Mouse (Mus musculus): Measurements from ENCODE around the gene Ptrhd1.

DNA sequence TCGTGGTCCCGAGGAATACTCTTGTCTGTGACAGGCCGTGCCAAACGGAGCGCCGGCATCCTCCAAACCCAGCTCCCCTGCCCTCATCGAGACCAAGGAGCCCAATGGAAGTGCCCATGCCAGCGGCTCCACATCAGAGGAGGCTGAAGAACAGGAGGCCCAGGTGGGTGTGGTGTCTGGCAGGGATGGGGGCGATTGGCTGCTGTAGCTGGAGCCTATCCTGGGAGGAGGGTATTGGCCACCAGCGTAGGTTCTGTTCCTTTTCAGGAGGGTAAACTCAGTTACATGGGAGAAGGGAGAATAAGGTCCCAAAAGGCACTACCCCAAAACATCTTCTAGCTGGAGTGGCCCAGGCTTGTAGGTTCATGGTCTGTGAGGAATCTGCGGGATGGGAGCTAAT, 34.6 kb upstream of the Ptrhd1 start:
- TF ChIP-seq POLR2A (IDR thresholded peaks at IDR 0.05; ENCODE audit: control insufficient read depth in 1 of 2, insufficient read depth in 1 of 2, low read depth in 1 of 2, low read length in 2 of 2, poor library complexity in 1 of 2) (no peak), CTCF (IDR thresholded peaks at IDR 0.05 in 2 of 3, conservative IDR thresholded peaks at IDR 0.05 in 1 of 3; ENCODE audit: control insufficient read depth in 1 of 3, insufficient read depth in 1 of 3, low read depth in 2 of 3, low read length in 3 of 3, poor library complexity in 1 of 3, severe bottlenecking in 1 of 3) (no peak), UBTF (IDR thresholded peaks at IDR 0.05; ENCODE audit: borderline replicate concordance, insufficient read depth, low read depth, low read length) (no peak), JUND (IDR thresholded peaks at IDR 0.05; ENCODE audit: low read depth, low read length) (no peak), POLR2AphosphoS2 (IDR thresholded peaks at IDR 0.05; ENCODE audit: low read length) (no peak), POLR2AphosphoS5 (IDR thresholded peaks at IDR 0.05; ENCODE audit: borderline replicate concordance, low read depth, low read length) (no peak), ZC3H11A (IDR thresholded peaks at IDR 0.05; ENCODE audit: low read depth, low read length) (no peak), EP300 (IDR thresholded peaks at IDR 0.05; ENCODE audit: low read depth in 1 of 2, low read length in 2 of 2) (no peak), USF2 (IDR thresholded peaks at IDR 0.05; ENCODE audit: borderline replicate concordance in 1 of 2, insufficient read depth in 1 of 2, low read depth in 1 of 2, low read length in 2 of 2) (no peak), TBP (IDR thresholded peaks at IDR 0.05; ENCODE audit: low read depth, low read length) (no peak)
